In the genomic region with DNA sequence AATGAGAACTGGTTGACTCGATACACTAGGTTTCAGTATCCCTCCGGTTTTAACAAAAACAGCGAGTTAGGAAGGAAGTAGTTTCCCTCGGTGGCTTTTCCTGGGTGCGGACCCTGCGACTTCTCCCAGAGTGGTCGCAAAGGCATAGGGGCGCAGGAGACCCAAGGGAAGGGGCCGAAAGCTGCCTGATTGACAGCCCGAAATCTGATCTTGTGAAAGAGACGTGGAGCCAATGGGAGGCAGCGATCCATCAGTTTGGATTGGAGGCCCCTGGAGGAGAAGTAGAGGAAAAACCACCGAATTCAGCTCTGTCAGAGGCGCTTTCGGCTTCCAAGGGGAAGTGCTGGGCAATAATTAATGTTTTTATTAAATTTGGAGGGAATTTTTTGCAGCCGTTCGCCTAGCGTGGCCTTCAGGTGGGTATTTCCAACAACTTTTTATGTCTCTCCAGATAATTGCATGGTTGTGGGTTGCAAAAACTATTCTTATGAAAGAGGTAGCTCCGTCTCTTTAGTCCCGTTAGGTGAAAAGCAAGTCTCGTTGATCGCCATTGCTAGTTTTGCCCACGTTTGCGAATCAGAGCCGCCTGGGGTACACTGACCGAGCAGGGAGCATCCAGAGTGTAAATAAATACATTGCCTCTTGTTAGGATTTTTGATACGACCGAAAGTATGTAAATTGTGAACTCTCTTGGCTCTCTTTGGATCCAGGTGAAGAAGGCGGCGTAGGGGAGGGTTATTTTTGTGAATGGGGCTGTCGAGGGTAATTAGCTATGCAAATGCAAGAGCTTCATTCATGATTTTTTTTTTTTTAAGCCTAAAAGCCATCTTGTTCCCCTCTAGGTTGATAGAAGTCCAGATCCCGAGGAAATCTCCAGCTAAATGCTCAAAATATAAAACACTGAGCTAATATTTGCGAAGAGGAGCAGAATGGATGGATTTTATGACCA, we compare ENCODE assay signal across 8 mouse cellular contexts. TPM values are rescaled to one million over a fixed set of nuclear protein-coding genes. Genes with fewer than 3 reads are reported as not detected.
DNase-seq lines count a peak whose midpoint lies in the region; ATAC-seq lines count a peak whose summit lies in the region.

No protein-coding gene starts in this region.

- H3K27me3 ChIP-seq in hindbrain, embryonic 11.5 days (ENCODE audit: control insufficient read depth, insufficient read depth, low read length): no peaks in the 10 kb centered on the region; the same call in 1 of the 2 replicates

- peak; percentile 48 for ATAC-seq in hindbrain, embryonic 11.5 days (ENCODE audit: low FRiP score)

- DNase-seq in WW6 (ENCODE audit: low read depth, low spot score): peak; percentile 61
- peak; percentile 80 for DNase-seq in cerebellum, adult 9-11 months
- DNase-seq in frontal cortex, postnatal 14 days (ENCODE audit: low spot score in 2 of 2): peak; percentile 53 to 64
- DNase-seq in hindbrain, embryonic 11.5 days (ENCODE audit: low spot score): peak; percentile 81
- peak; percentile 73 to 85 for DNase-seq in layer of hippocampus, postnatal 14 days (ENCODE audit: low spot score in 2 of 2)
- peak; percentile 65 for DNase-seq in lung, postnatal 14 days
- DNase-seq in ovary, postnatal 36 days (ENCODE audit: low spot score): peak; percentile 50
- peak; percentile 33 to 61 for DNase-seq in urinary bladder, postnatal 36 days (ENCODE audit: low spot score in 2 of 2)

- no peak overlapping the region for H3K27ac ChIP-seq in hindbrain, embryonic 11.5 days (ENCODE audit: low read depth, low read length)

- H3K36me3 ChIP-seq in hindbrain, embryonic 11.5 days (ENCODE audit: control insufficient read depth, insufficient read depth, low read length): no peaks in the 10 kb centered on the region

- peak overlapping the region; percentile 59 for H3K9ac ChIP-seq in hindbrain, embryonic 11.5 days (ENCODE audit: low read depth, low read length)

- no peaks in the 10 kb centered on the region for H3K9me3 ChIP-seq in hindbrain, embryonic 11.5 days (ENCODE audit: control insufficient read depth, low read length)

- WGBS in hindbrain, embryonic 11.5 days: under 1% methylated on average over 33 of the region's 33 CpGs

- 0 out of 2 replicates have a peak, but pooled peaks cover 2% of the 10 kb centered on the region for H3K4me1 ChIP-seq in hindbrain, embryonic 11.5 days (replicated peaks; ENCODE audit: control insufficient read depth, insufficient read depth, low read length)

- peak overlapping the region; percentile 57 for H3K4me3 ChIP-seq in hindbrain, embryonic 11.5 days (ENCODE audit: low read depth, low read length)

- peak overlapping the region; percentile 73 for H3K4me2 ChIP-seq in hindbrain, embryonic 11.5 days (replicated peaks; ENCODE audit: low read depth, low read length)

RNA-seq across cellular contexts. Expression of a gene that starts 1.1 kb away (rescaled TPM):
- polyA plus RNA-seq in hindbrain, embryonic 11.5 days (2014; fragmentation: Nextera tagmentation; extraction: Ambion mirVana): 14.8 and 17.7 TPM in 2 replicates
- total RNA-seq in layer of hippocampus, postnatal 14 days (2021): 10 to 100 TPM; 64.2 to 74.3 TPM
